Mouse (Mus musculus) erythroblast, adult 5-6 weeks (primary cell): ENCODE measurements around the gene Maml2. TPM values are rescaled to one million over a fixed set of nuclear protein-coding genes. Genes with fewer than 3 reads are reported as not detected.

Experiments
- total RNA-seq, 2 experiments: library from RNA; stranded (forward) in 1 of 2; stranded (reverse) in 1 of 2; fragments of 150-400 nt in 1 of 2; fragments of 200-764, 138-1000 nt in 1 of 2; gene quantifications; 2 replicates each; pipeline versions ENCODE4 v1.2.3 to v1.2.4; 2015 to 2017; ENCODE audit warnings: low replicate concordance in 2 of 2

Maml2 gene
- total RNA-seq, 2 experiments from 2014 or later = under 0.01 TPM; not detected in 1

Other genes starting within 250 kb of the Maml2 start
- 5.2 and 8.6 TPM in 2 replicates for gene Jrkl, start 52.1 kb upstream of the Maml2 start, total RNA-seq (2015; ENCODE audit: low replicate concordance)
- gene Jrkl, start 52.1 kb upstream of the Maml2 start, total RNA-seq (2017; ENCODE audit: low replicate concordance) = 6.2 and 6.4 TPM in 2 replicates
- 27.7 and 28.4 TPM in 2 replicates for gene Ccdc82, start 51.0 kb upstream of the Maml2 start, total RNA-seq (2015; ENCODE audit: low replicate concordance)
- gene Ccdc82, start 51.0 kb upstream of the Maml2 start, total RNA-seq (2017; ENCODE audit: low replicate concordance) = 32.6 and 40.8 TPM in 2 replicates
- gene Gm17571, start 148.8 kb downstream of the Maml2 start, total RNA-seq (2015; ENCODE audit: low replicate concordance) = not detected in 2 replicates
- gene Gm17571, start 148.8 kb downstream of the Maml2 start, total RNA-seq (2017; ENCODE audit: low replicate concordance) = not detected in 2 replicates